ENCODE assay signal across 19 mouse cellular contexts in the genomic region with DNA sequence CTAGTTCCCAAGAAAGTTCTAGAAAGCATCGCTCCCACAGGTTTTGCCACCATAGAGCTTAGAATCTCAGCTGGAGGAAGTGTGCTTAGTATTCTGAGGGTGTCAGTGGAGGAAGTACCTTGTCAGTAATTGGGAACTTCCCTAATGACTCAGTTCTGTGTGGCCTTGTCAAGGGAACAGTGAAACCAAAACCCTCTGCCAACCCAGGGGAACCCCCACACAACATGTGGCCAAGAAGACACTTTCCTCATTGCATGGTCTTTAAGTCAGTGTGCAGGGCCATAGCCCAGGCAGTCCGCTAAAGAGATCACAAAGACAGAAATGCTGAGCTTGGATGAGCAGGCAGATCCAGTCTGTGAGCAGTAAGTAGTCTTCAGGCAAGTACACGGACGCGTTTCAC. TPM values are rescaled to one million over a fixed set of nuclear protein-coding genes. Genes with fewer than 3 reads are reported as not detected.
DNase-seq lines count a peak whose midpoint lies in the region; ATAC-seq and TF ChIP-seq lines count a peak whose summit lies in the region.
"Had no signal": no experiment of that assay in that cellular context is flagged by ENCODE, and none has a peak within 500 bp of the region (broad histone marks: within the 10 kb centered on the region; RNA-seq: fewer than 3 reads in every experiment).

No protein-coding gene starts in this region.

- H3K4me1 ChIP-seq in MEL (ENCODE audit: control insufficient read depth in 1 of 2, insufficient read depth in 2 of 2, low read length in 2 of 2), result no peaks in the 10 kb centered on the region
- H3K4me1 ChIP-seq in liver, embryonic 12.5 days, result no peaks in the 10 kb centered on the region
- H3K4me1 ChIP-seq in forebrain, embryonic 16.5 days (replicated peaks; ENCODE audit: control insufficient read depth, insufficient read depth, low read length), result no peaks in the 10 kb centered on the region
- H3K4me1 ChIP-seq: embryonic facial prominence, embryonic 15.5 days; forebrain, embryonic 13.5 days; heart, embryonic 15.5 days; hindbrain, embryonic 15.5 days; limb, embryonic 10.5 days had no signal

- H3K9me3 ChIP-seq in MEL (replicated peaks; ENCODE audit: insufficient read depth, low read length), result no peaks in the 10 kb centered on the region
- no peaks in the 10 kb centered on the region for H3K9me3 ChIP-seq in liver, embryonic 12.5 days (replicated peaks)
- no peaks in the 10 kb centered on the region for H3K9me3 ChIP-seq in forebrain, embryonic 16.5 days (ENCODE audit: control insufficient read depth, low read length)
- H3K9me3 ChIP-seq: embryonic facial prominence, embryonic 15.5 days; forebrain, embryonic 13.5 days; heart, embryonic 15.5 days; hindbrain, embryonic 15.5 days; limb, embryonic 10.5 days had no signal

- TF ChIP-seq RAD21 in MEL (IDR thresholded peaks at IDR 0.05; ENCODE audit: low read depth, low read length), result no peak

- TF ChIP-seq POLR2A in MEL (IDR thresholded peaks at IDR 0.05; ENCODE audit: control insufficient read depth in 1 of 2, insufficient read depth in 1 of 2, low read depth in 1 of 2, low read length in 2 of 2, poor library complexity in 1 of 2), result no peak

- TF ChIP-seq CTCF in MEL (IDR thresholded peaks at IDR 0.05 in 2 of 3, conservative IDR thresholded peaks at IDR 0.05 in 1 of 3; ENCODE audit: control insufficient read depth in 1 of 3, insufficient read depth in 1 of 3, low read depth in 2 of 3, low read length in 3 of 3, poor library complexity in 1 of 3, severe bottlenecking in 1 of 3), result no peak

- 64% methylated on average over 5 of the region's 5 CpGs for WGBS in liver, embryonic 12.5 days (ENCODE audit: insufficient replicate concordance)
- 95% methylated on average over 5 of the region's 5 CpGs for WGBS in forebrain, embryonic 16.5 days

- no peaks in the 10 kb centered on the region for H3K79me2 ChIP-seq in MEL (ENCODE audit: control insufficient read depth, insufficient read depth, low read length, poor library complexity)

- intact Hi-C loops in heart, postnatal 25 days (cut with DNase I), result no loop called here

- H3K9ac ChIP-seq in MEL (ENCODE audit: control insufficient read depth, low read depth, low read length, poor library complexity, severe bottlenecking), result no peak overlapping the region
- H3K9ac ChIP-seq in liver, embryonic 12.5 days, result no peak overlapping the region
- no peak overlapping the region for H3K9ac ChIP-seq in forebrain, embryonic 16.5 days (replicated peaks; ENCODE audit: low read depth, low read length)
- H3K9ac ChIP-seq: embryonic facial prominence, embryonic 15.5 days; forebrain, embryonic 13.5 days; heart, embryonic 15.5 days; hindbrain, embryonic 15.5 days had no signal

- no peak overlapping the region for H3K4me2 ChIP-seq in liver, embryonic 12.5 days
- no peak overlapping the region for H3K4me2 ChIP-seq in forebrain, embryonic 16.5 days (ENCODE audit: low read length)
- H3K4me2 ChIP-seq: embryonic facial prominence, embryonic 15.5 days; forebrain, embryonic 13.5 days; heart, embryonic 15.5 days; hindbrain, embryonic 15.5 days had no signal

- H3K36me3 ChIP-seq in MEL (ENCODE audit: control insufficient read depth in 1 of 2, insufficient read depth in 2 of 2, low read length in 2 of 2), result no peaks in the 10 kb centered on the region
- no peaks in the 10 kb centered on the region for H3K36me3 ChIP-seq in liver, embryonic 12.5 days
- no peaks in the 10 kb centered on the region for H3K36me3 ChIP-seq in forebrain, embryonic 16.5 days (ENCODE audit: control insufficient read depth, insufficient read depth)
- H3K36me3 ChIP-seq: embryonic facial prominence, embryonic 15.5 days; heart, embryonic 15.5 days; hindbrain, embryonic 15.5 days; limb, embryonic 10.5 days had no signal

- no peak overlapping the region for H3K4me3 ChIP-seq in MEL (ENCODE audit: control insufficient read depth in 1 of 2, insufficient read depth in 1 of 2, low read depth in 2 of 2, low read length in 2 of 2)
- H3K4me3 ChIP-seq in liver, embryonic 12.5 days, result no peak overlapping the region
- no peak overlapping the region for H3K4me3 ChIP-seq in forebrain, embryonic 16.5 days (replicated peaks; ENCODE audit: low read length)
- H3K4me3 ChIP-seq: embryonic facial prominence, embryonic 15.5 days; forebrain, embryonic 13.5 days; heart, embryonic 15.5 days; hindbrain, embryonic 15.5 days; limb, embryonic 10.5 days had no signal

- peak; percentile 35; the same call in 1 of the 2 replicates for ATAC-seq in liver, embryonic 12.5 days
- ATAC-seq in forebrain, embryonic 16.5 days, result no peak
- ATAC-seq: forebrain, embryonic 13.5 days had no signal

- peak; percentile 13 for DNase-seq in heart, adult 8-10 months (ENCODE audit: low spot score)
- no peak for DNase-seq in heart, adult 9 months (ENCODE audit: low spot score in 2 of 2)
- peak; percentile 18 for DNase-seq in MEL (ENCODE audit: low read depth, low spot score)
- DNase-seq in natural killer cell, adult 2 months (ENCODE audit: low spot score in 2 of 2), result peak; percentile 50 to 56
- no peak for DNase-seq in heart, postnatal 25 days (ENCODE audit: low spot score)
- DNase-seq in yolk sac, embryonic 10.5 days (ENCODE audit: low spot score), result no peak
- DNase-seq: adrenal gland, postnatal 10 days; gastrocnemius, postnatal 14 days; kidney, postnatal 10 days; midbrain, embryonic 14.5 days; right cerebral cortex, postnatal 25 days had no signal

- H3K27ac ChIP-seq in MEL (ENCODE audit: control insufficient read depth, low read depth, low read length), result no peak overlapping the region
- H3K27ac ChIP-seq in liver, embryonic 12.5 days, result no peak overlapping the region
- no peak overlapping the region for H3K27ac ChIP-seq in forebrain, embryonic 16.5 days (ENCODE audit: low read length)
- H3K27ac ChIP-seq: embryonic facial prominence, embryonic 15.5 days; forebrain, embryonic 13.5 days; heart, embryonic 15.5 days; hindbrain, embryonic 15.5 days; limb, embryonic 10.5 days had no signal

- no peak for TF ChIP-seq EP300 in MEL (IDR thresholded peaks at IDR 0.05; ENCODE audit: low read depth in 1 of 2, low read length in 2 of 2)

- no peaks in the 10 kb centered on the region for H3K27me3 ChIP-seq in MEL (ENCODE audit: control insufficient read depth in 1 of 2, insufficient read depth in 2 of 2, low read length in 2 of 2)
- no peaks in the 10 kb centered on the region for H3K27me3 ChIP-seq in liver, embryonic 12.5 days (replicated peaks)
- no peaks in the 10 kb centered on the region for H3K27me3 ChIP-seq in forebrain, embryonic 16.5 days (replicated peaks; ENCODE audit: control insufficient read depth, insufficient read depth, low read length)
- H3K27me3 ChIP-seq: embryonic facial prominence, embryonic 15.5 days; forebrain, embryonic 13.5 days; heart, embryonic 15.5 days; hindbrain, embryonic 15.5 days had no signal

TF ChIP-seq in MEL, 35 proteins besides CTCF, POLR2A, EP300 and RAD21:
- TF ChIP-seq UBTF (IDR thresholded peaks at IDR 0.05; ENCODE audit: borderline replicate concordance, insufficient read depth, low read depth, low read length) (no peak), GABPA (IDR thresholded peaks at IDR 0.05; ENCODE audit: low read depth, low read length) (no peak), NELFE (IDR thresholded peaks at IDR 0.05; ENCODE audit: low read depth, low read length) (no peak), POLR2AphosphoS5 (IDR thresholded peaks at IDR 0.05; ENCODE audit: borderline replicate concordance, low read depth, low read length) (no peak), JUND (IDR thresholded peaks at IDR 0.05; ENCODE audit: low read depth, low read length) (no peak), ETS1 (IDR thresholded peaks at IDR 0.05; ENCODE audit: low read depth, low read length) (no peak), SMC3 (IDR thresholded peaks at IDR 0.05; ENCODE audit: low read depth, low read length) (no peak), TCF12 (IDR thresholded peaks at IDR 0.05; ENCODE audit: low read depth, low read length) (no peak), CHD2 (IDR thresholded peaks at IDR 0.05; ENCODE audit: low read length) (no peak), CHD1 (IDR thresholded peaks at IDR 0.05; ENCODE audit: low read depth, low read length) (no peak), BHLHE40 (IDR thresholded peaks at IDR 0.05; ENCODE audit: borderline replicate concordance, low read depth, low read length) (no peak), E2F4 (IDR thresholded peaks at IDR 0.05; ENCODE audit: borderline replicate concordance, low read depth, low read length) (no peak), MYC (IDR thresholded peaks at IDR 0.05; ENCODE audit: low read depth, low read length) (no peak), SIN3A (IDR thresholded peaks at IDR 0.05; ENCODE audit: low read length) (no peak), RCOR1 (IDR thresholded peaks at IDR 0.05; ENCODE audit: low read depth, low read length) (no peak), MAX (IDR thresholded peaks at IDR 0.05; ENCODE audit: low read length) (no peak), MYB (IDR thresholded peaks at IDR 0.05; ENCODE audit: low read depth, low read length) (no peak), POLR2AphosphoS2 (IDR thresholded peaks at IDR 0.05; ENCODE audit: low read length) (no peak), USF1 (IDR thresholded peaks at IDR 0.05; ENCODE audit: low read depth, low read length) (no peak)

RNA-seq across cellular contexts. Expression of a gene that starts 13.1 kb away (rescaled TPM):
- total RNA-seq in heart, adult 8-10 months (2022), result not detected
- not detected in 2 replicates for total RNA-seq in MEL (2012; rRNA removed)
- polyA plus RNA-seq in MEL (2012; ENCODE audit: insufficient read depth in 1 of 2, insufficient read length in 2 of 2, low read depth in 1 of 2, low replicate concordance in 2 of 2, missing spikeins in 1 of 2), result not detected
- polyA plus RNA-seq in liver, embryonic 12.5 days (2016; fragmentation: Nextera tagmentation; extraction: Ambion mirVana), result not detected in 2 replicates
- polyA plus RNA-seq in forebrain, embryonic 16.5 days (2015; fragmentation: Nextera tagmentation; extraction: Ambion mirVana), result 0.35 TPM in 1 of 2 replicates, not detected in the other
- total RNA-seq in heart, postnatal 25 days (2021), result not detected
- total RNA-seq: gastrocnemius, postnatal 14 days had no signal
- polyA plus RNA-seq: embryonic facial prominence, embryonic 15.5 days; forebrain, embryonic 13.5 days; heart, embryonic 15.5 days; limb, embryonic 10.5 days; lung, embryonic 16.5 days; midbrain, embryonic 14.5 days had no signal

RNA-seq across cellular contexts. Expression of a gene that starts 20.8 kb away (rescaled TPM):
- total RNA-seq in heart, adult 8-10 months (2022), result 1 to 10 TPM; 5.8 to 6.7 (median 6.5) TPM
- total RNA-seq in MEL (2012; rRNA removed), result 7.7 and 8.8 TPM in 2 replicates
- 10 to 100 TPM in 1 of 2 experiments, not detected in 1; 15.6 TPM for polyA plus RNA-seq in MEL (2012; ENCODE audit: insufficient read depth in 1 of 2, insufficient read length in 2 of 2, low read depth in 1 of 2, low replicate concordance in 2 of 2, missing spikeins in 1 of 2)
- polyA plus RNA-seq in liver, embryonic 12.5 days (2016; fragmentation: Nextera tagmentation; extraction: Ambion mirVana), result 4.0 and 5.1 TPM in 2 replicates
- 13.9 and 15.5 TPM in 2 replicates for polyA plus RNA-seq in forebrain, embryonic 16.5 days (2015; fragmentation: Nextera tagmentation; extraction: Ambion mirVana)
- total RNA-seq in heart, postnatal 25 days (2021), result 1 to 10 TPM; 6.0 to 6.3 TPM

Comparison
In these comparisons a context has a peak if more than half of its experiments do, and no peak if none do; other contexts are left out.
1. DNase-seq: peak in heart, adult 8-10 months (single experiment), MEL (single experiment) and natural killer cell, adult 2 months (2 of 2); none in heart, adult 9 months (0 of 2), heart, postnatal 25 days (single experiment) and yolk sac, embryonic 10.5 days (single experiment).